Mouse (Mus musculus) kidney, adult 11 months (tissue): ENCODE data around the gene Fev.

Source experiments
- DNase-seq: peaks from one replicate; pipeline ENCODE4 v3.0.0; 2022

Fev gene

DNA sequence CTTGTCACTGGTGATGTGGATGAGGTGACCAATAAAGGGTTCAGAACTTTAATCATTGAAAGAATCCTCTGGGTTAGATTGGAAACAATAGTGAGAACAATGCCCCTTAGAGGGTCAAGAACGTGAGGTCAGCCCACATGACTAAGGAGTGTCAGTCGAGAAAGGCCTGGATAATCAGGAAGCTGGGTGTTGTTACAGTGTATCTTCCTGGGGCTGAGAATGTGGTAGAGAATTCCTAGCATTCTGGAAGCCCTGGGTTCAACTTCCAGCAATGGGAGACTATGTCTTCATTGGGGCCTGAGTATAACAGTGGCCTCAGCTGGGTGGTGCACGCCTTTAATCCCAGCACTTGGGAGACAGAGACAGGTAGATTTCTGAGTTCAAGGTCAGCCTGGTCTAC lies 8.0 kb downstream of the Fev start:
- no peak for DNase-seq

DNA sequence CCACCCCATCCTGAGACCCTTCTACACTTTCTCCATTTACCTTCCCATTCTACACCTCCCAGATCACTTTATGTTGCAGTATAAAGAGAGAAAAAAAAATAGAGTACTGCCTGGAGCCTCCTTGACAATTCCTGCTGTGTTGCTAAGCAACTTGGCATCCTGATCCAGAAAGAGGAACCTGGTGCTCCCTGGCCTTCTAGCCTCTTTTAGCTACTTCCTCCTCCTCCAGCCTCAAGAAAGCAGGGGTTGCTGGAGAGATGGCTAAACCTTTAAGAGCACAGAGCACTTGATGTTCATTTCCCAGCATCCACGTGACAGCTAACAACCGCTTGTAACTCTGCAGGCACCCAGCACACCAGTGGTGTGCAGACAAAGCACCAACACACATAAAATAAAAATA lies 13.0 kb downstream of the Fev start:
- no peak for DNase-seq

- DNase-seq, result no peak
Measured at GRCm38 (mm10) chr1:74861783-74862182, 23.4 kb downstream of the Fev start.

DNA sequence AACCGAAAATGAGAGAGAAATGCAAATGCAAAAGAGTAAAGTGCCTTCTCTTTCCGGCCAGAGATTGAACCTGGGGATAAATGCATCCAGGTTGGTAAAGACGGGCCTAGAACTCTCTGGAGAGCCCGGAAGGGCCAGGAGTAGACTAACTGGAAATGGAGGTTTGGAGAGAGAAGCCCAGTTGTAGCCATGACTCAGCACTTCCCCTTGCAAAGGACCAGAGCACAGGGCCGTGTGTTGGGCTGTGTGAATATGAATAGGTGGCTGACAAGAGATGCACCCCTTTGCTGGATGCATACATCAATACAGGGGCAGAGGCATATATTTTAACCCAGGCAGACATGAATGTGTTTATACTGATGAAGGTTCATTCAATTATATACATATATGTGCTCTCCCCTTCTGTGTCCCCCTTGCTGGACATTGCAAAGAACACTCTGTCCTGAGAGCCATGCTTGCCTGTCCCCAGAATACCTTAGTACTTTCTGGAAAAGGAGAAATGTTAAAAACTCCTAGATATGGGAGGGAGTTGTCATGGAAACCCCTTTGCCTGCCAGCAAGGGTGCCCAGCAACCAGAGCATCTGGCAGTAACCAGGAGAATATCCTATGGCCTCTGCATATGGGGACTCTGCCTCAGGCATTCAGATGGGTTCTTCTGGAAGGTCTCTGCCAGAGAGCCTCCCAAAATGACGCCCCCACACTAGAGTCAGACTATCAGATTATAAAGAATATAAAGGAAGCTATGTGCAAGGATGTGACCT lies 25.8 kb downstream of the Fev start:
- no peak for DNase-seq

DNA sequence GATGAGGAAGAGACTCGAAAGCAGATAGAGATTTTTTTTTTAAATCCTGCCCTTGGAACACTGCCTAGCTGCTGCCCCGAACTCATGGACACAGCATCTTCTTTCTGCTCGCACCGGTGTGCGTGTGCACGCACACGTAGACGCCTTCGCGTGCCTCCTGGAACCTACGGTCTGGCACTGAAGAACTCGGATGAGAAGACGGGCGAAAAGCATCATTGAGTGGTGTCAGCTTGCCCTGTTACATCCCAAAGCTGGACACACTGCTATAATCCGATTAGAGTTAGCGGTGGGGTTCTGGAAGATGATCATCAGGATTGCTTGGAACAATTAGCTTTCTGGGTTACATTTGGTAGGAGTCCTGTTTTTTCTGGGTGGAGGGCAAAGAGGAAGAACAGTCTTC lies 26.4 kb downstream of the Fev start:
- no peak for DNase-seq

DNA sequence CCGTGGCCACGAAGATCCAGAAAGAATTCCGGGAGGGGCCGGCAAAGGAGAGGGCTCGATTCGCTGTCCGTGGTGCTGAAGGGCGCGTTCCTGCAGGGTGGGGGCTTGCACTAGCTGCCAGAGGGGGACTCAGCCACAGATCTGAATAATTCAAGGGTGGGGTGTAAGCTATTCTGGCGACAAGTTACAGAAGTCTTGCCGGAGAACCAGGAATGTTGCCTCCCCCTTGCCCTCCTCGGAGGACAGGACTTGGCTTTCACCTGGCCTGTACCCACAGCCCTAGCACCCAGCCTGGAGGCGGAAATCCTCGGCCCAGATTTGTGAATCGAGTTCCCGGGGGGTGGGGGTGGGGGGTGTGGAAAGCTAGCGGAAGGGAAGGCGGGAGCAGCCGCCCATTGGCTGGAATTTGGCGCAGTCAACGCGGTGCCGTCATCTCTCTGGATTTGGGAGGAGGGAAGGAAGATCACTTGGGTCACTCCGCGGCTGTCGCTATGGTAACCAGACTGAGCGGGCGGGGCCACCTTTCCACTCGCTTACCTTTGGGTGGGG lies 27.0 kb downstream of the Fev start:
- peak; percentile 26 for DNase-seq

GRCm38 (mm10) chr1:74857677-74858076 lies 27.5 kb downstream of the Fev start:
- DNase-seq, result no peak

DNA sequence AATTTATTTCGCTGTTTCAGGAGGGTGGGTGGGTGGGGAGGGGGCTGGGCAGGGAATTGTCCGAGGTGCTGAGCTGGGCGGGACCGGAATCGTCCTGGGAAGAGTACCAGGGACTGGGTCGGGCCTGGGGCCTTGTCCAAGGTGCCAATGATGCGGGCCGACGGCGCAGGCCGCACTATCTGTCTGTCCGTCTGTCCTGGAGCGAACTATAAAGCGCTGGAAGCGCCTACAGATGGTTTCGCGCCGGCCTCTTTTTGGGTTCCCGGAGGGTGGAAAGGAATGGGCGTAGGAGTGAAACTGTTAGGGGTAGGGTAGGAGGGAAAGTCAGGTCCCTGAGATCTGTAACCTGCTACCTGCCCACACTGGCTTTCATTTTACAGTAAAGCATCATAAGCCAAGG lies 28.0 kb downstream of the Fev start:
- DNase-seq, result no peak

- DNase-seq, result no peak
Measured at GRCm38 (mm10) chr1:74856791-74857190, 28.4 kb downstream of the Fev start.

- DNase-seq, result no peak
Measured at GRCm38 (mm10) chr1:74856439-74856720, 28.8 kb downstream of the Fev start.

DNA sequence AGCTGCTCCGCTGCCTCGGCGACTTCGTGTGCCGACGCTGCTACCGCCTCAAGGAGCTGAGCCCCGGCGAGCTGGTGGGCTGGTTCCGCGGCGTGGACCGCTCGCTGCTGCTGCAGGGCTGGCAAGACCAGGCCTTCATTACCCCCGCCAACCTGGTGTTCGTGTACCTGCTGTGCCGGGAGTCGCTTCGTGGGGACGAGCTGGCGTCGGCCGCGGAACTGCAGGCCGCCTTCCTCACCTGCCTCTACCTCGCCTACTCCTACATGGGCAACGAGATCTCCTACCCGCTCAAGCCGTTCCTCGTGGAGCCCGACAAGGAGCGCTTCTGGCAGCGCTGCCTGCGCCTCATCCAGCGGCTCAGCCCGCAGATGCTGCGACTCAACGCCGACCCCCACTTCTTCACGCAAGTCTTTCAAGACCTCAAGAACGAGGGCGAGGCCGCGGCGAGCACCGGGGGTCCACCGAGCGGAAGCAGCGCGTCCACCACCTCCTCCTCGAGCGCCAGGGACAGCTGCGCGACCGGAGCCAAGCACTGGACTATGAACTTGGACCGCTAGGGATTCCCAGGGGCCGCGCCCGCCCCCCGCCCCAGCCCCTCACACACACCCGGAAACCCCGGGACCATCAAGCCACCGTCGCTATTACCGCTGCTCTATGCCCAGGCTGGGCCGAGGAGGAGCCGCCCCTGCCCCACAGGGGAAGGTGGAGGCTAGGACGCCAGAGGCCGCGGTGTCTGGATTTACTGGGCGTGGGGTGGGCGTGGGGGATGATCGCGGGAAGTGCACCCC lies 29.4 kb downstream of the Fev start:
- no peak for DNase-seq

DNA sequence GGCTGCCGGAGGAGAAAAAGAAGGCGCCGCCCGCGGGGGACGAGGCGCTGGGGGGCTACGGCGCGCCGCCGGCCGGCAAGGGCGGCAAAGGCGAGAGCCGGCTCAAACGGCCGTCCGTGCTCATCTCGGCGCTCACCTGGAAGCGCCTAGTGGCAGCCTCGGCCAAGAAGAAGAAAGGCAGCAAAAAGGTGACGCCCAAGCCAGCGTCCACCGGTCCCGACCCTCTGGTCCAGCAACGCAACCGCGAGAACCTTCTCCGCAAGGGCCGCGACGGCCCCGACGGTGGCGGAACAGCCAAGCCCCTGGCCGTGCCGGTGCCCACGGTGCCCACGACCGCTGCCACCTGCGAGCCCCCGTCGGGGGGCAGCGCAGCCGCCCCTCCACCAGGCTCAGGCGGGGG lies 30.1 kb downstream of the Fev start:
- DNase-seq, result no peak

DNA sequence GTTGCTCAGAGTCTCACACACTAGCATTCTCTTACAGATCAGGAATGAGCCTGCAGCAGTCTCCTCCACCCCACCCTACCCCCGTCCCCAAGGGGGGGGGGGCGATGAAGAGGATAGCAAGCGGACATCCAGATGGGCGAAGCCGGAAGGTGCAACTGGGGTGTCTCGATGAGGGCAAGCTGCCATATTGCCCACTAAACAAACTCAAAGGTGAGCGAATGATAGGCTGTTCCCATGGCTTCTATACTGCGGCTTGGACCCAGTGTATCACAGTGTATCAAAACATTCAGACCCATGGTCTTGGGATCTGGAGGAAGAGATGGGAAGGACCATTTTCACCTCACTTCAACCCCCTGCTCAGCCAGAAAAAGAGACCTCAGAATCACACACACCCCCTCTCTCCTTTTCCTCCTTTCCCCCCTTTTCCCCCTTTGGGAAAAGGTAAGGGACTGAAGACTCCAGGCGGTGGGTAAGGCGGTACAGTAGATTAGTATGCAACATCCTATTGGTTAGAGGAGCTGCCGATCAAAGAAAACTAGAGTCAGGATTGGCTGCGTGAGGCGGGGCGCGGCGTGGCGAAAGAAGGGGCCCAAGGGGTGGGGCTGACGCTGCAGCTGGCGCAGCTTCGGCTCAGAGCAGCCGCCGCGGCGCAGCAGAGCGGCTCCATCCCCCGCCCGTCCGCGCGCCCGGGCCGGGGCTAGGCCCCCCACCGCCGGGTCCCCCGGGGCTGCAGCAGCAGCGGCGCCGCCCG lies 30.7 kb downstream of the Fev start, which contains the start of gene Cdk5r2:
Cdk5r2 (plus strand) TSS at position 629 of the 751 bp plus-strand sequence.
- DNase-seq, result peak; percentile 81

GRCm38 (mm10) chr1:74851001-74851775 lies 34.0 kb downstream of the Fev start:
- DNase-seq, result no peak

DNA sequence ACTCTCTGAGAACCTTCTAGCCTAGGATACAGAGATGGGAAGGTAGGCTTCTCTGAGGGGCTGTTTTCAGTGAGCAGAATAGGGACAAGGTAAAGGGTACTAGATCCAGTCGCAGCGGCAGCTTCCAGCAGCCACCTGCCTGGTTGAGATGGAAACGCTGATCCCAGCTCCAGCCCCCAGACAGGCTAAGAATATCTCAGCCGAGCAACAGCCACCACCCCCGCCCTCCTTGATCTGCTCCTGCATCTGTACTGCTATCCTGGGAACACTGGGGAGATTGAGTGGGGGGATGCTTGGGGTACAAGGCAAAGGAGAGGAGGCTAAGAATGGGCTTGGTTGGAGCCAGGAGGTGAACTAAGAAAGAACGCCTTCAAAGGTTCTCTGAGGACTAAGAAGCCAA lies 35.0 kb downstream of the Fev start:
- DNase-seq, result no peak

GRCm38 (mm10) chr1:74848946-74849345 lies 36.3 kb downstream of the Fev start:
- DNase-seq, result no peak

DNA sequence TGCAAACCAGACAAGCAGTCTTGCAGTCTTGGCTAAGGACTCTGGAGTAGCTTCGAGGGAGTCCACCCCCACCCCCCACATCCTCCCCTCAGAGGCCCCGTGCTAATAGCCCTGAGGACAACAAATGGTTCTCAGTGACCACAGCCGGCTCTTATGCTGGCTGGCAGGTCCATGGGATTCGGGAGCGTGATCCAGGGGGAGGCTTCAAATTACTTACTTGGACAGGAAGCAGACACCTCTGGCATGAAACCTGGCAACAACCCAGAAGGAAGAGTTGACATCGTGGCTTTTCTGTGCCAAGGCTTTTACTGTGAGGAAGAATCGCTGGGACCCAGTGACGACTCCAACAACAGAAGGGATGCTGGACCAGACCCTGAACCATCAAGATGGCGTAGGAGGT lies 38.9 kb downstream of the Fev start:
- no peak for DNase-seq

DNA sequence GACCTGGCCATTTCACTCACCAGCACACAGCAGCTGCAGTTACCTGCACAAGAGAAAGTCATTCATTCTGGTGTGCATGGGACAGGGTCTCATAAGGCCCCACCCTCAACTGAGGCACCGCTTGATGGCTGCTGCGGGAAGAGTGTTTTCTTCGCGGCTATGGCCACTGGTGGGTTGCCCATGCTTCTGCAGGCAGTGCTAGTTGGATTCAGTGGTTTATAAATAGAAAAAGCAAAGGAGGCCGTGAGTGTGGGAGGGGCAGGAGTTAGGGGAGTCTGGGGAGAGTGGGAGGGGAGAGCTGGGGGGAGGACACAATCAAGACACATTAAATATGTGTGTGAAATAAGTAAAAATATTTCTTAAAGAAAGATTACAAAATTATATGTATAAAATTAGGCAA lies 42.1 kb downstream of the Fev start:
- DNase-seq, result no peak

DNA sequence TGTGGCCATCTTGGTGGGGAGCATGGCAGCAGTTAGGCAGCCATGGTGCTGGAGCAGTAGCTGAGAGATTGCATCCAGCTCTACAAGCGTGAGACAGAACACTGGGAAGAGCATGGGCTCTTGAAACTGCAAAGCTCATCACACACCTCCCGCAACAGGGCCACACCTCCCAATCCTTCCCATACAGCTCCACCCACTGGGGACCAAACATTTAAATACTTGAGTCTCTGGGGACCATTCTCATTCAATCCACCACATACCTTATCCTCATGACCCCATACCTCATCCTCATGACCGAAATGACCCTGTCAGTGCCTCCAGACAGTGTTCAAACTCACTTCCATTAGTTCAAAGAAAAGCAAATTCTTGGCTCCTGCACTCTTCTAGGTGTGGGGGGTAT lies 52.0 kb downstream of the Fev start:
- no peak for DNase-seq
